Mouse (Mus musculus): Measurements from ENCODE around the gene Mcrs1.

- TF ChIP-seq CTCF (IDR thresholded peaks at IDR 0.05; ENCODE audit: control insufficient read depth, insufficient read depth, insufficient replicate concordance, low read depth, low read length): no peak
- TF ChIP-seq POLR2A (IDR thresholded peaks at IDR 0.05; ENCODE audit: control insufficient read depth, low read depth, low read length): no peak
These were observed 2.0 kb upstream of the Mcrs1 start for GRCm38 (mm10) chr15:99253772-99254171.
